Mouse (Mus musculus) activated CD4-positive, CD25-positive, alpha-beta regulatory T cell, adult 4 months (primary cell): ENCODE results near the gene Mphosph10. TPM values are rescaled to one million over a fixed set of nuclear protein-coding genes. Genes with fewer than 3 reads are reported as not detected.

Source experiments
- ATAC-seq: one replicate; pipeline ENCODE4 v1.8.0; 2017
- polyA plus RNA-seq, 2 experiments: library from polyadenylated mRNA; unstranded; fragments of 100-300 nt; shearing (Covaris generic); gene quantifications; one replicate each; pipeline ENCODE4 v1.2.1; 2017

Mphosph10 gene
- 10 to 100 TPM; 46.9 to 50.2 TPM for polyA plus RNA-seq

GRCm38 (mm10) chr7:64392122-64392818 is at the start of gene Mphosph10, which contains the start of gene Mcee:
TSS of gene Mphosph10 (minus strand) at chr7:64392268.
TSS of gene Mcee (plus strand) at chr7:64392607.
- ATAC-seq: peak; percentile 88

GRCm38 (mm10) chr7:64440519-64440918 is 48.5 kb upstream of the Mphosph10 start:
- no peak for ATAC-seq

GRCm38 (mm10) chr7:64439595-64440518 is 47.8 kb upstream of the Mphosph10 start:
- no peak for ATAC-seq

- ATAC-seq: no peak
These were observed 32.8 kb upstream of the Mphosph10 start for GRCm38 (mm10) chr7:64424861-64425260.

GRCm38 (mm10) chr7:64403989-64404388 is 11.9 kb upstream of the Mphosph10 start:
- ATAC-seq: no peak

- ATAC-seq: no peak
These were observed 10.4 kb upstream of the Mphosph10 start for GRCm38 (mm10) chr7:64402452-64402851.

- ATAC-seq: no peak
These were observed 8.7 kb upstream of the Mphosph10 start for GRCm38 (mm10) chr7:64400725-64401124.

GRCm38 (mm10) chr7:64392819-64393151 is 717 bp upstream of the Mphosph10 start:
- peak; percentile 13 for ATAC-seq

- no peak for ATAC-seq
These were observed 589 bp downstream of the Mphosph10 start for GRCm38 (mm10) chr7:64391479-64391878.

GRCm38 (mm10) chr7:64373830-64374562 is 18.1 kb downstream of the Mphosph10 start, which contains the start of gene Fan1:
TSS of gene Fan1 (minus strand) at chr7:64374095.
- ATAC-seq: peak; percentile 97

- no peak for ATAC-seq
These were observed 18.8 kb downstream of the Mphosph10 start for GRCm38 (mm10) chr7:64373147-64373829.

- ATAC-seq: no peak
These were observed 19.9 kb downstream of the Mphosph10 start for GRCm38 (mm10) chr7:64371940-64372878.

- no peak for ATAC-seq
These were observed 22.2 kb downstream of the Mphosph10 start for GRCm38 (mm10) chr7:64369841-64370240.

- no peak for ATAC-seq
These were observed 26.2 kb downstream of the Mphosph10 start for GRCm38 (mm10) chr7:64365863-64366262.

GRCm38 (mm10) chr7:64360586-64360945 is 31.5 kb downstream of the Mphosph10 start:
- no peak for ATAC-seq

GRCm38 (mm10) chr7:64359943-64360585 is 32.0 kb downstream of the Mphosph10 start:
- ATAC-seq: no peak

GRCm38 (mm10) chr7:64358666-64359065 is 33.4 kb downstream of the Mphosph10 start:
- no peak for ATAC-seq

GRCm38 (mm10) chr7:64357405-64357804 is 34.7 kb downstream of the Mphosph10 start:
- no peak for ATAC-seq

- no peak for ATAC-seq
These were observed 35.4 kb downstream of the Mphosph10 start for GRCm38 (mm10) chr7:64356661-64357060.

- no peak for ATAC-seq
These were observed 37.9 kb downstream of the Mphosph10 start for GRCm38 (mm10) chr7:64354206-64354605.

GRCm38 (mm10) chr7:64351087-64351486 is 41.0 kb downstream of the Mphosph10 start:
- ATAC-seq: no peak
